Mouse (Mus musculus) myocyte (in vitro differentiated cells): ENCODE data around the gene Lingo2.

Experiments
- MAX ChIP-seq: IDR thresholded peaks from one replicate; pipeline ENCODE4 v1.6.1; 2011; ENCODE audit warnings: low read depth, mild to moderate bottlenecking, control low read depth
- MYOD1 ChIP-seq, 3 experiments: IDR thresholded peaks; one replicate each; pipeline ENCODE4 v1.6.1; 2011; ENCODE audit warnings: control low read depth in 2 of 3, low read depth in 2 of 3, mild to moderate bottlenecking in 2 of 3, moderate library complexity in 1 of 3; ENCODE audit not compliant: insufficient read length in 2 of 3, control insufficient read depth in 1 of 3
- POLR2A ChIP-seq: IDR thresholded peaks from one replicate; pipeline ENCODE4 v1.6.1; 2011; ENCODE audit warnings: low read depth, mild to moderate bottlenecking, control low read depth, moderate library complexity; ENCODE audit not compliant: insufficient read length
- TCF3 ChIP-seq: IDR thresholded peaks from one replicate; pipeline ENCODE4 v1.6.1; 2011; ENCODE audit warnings: low read depth, control low read depth; ENCODE audit not compliant: insufficient read length
- USF1 ChIP-seq: IDR thresholded peaks from one replicate; pipeline ENCODE4 v1.6.1; 2011; ENCODE audit warnings: low read depth, mild to moderate bottlenecking, control low read depth, moderate library complexity

- no peak for TF ChIP-seq POLR2A
- no peak for TF ChIP-seq MAX
- no peak for TF ChIP-seq MYOD1 (IDR thresholded peaks at IDR 0.05; ENCODE audit: control insufficient read depth in 1 of 3, insufficient read length in 2 of 3, low read depth in 2 of 3)
- no peak for TF ChIP-seq USF1
- no peak for TF ChIP-seq TCF3
These were observed 582.6 kb downstream of the Lingo2 start for GRCm38 (mm10) chr4:36368925-36369324.
